Mouse (Mus musculus): Measurements from ENCODE around the gene Npy2r. TPM values are rescaled to one million over a fixed set of nuclear protein-coding genes. Genes with fewer than 3 reads are reported as not detected.

Gene Npy2r
- 2.4 and 3.2 TPM in 2 replicates for polyA plus RNA-seq (2015; fragmentation: Nextera tagmentation; extraction: Ambion mirVana)

DNA sequence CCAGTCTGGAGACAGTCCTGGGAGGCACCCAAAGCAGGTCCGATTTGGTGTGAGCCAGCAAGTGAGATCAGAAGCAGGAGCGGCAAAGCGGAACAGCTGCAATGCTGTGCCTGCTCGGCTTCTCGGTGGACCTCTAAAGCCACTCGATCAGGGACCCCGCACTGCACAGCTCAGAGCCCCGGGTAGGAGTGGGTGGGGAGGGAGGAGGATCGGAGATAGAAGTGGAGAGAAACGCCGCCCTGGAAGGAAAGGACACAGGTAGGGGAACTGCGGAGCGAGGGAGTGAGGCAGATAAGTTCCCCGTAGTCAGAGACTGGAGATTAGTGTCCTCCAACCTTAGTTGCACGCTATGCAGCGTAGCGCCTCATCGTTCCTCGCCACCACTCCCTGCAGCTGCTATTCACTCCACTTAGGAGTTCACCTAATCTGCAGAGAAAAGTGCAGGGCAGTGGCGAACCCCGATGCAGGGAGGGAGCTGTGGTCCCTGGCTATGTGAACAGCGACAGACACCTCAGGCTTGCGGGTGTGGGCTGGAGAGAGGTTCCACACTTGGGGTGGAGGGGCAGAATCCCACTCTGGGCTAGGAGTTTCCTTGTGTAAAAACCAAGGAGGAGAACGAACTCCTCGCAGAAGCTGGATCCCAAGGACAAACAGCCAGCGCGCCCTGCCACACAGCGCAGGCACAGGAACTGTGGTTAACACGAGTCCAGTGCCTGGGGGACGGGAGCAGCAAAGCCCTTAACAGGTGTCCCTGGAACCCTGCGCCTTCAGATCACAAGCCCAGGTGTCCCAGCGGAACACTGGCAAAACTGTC, at the start of gene Npy2r:
TSS of gene Npy2r (minus strand) at position 177 of the 814 bp plus-strand sequence.
- Histone ChIP-seq H3K27me3 (peaks cover 9% of the 10 kb centered on the region; the same call in 1 of the 2 replicates), H3K4me1 (peaks cover 9% of the 10 kb centered on the region), H3K9ac (peak within 1 kb of the TSS; percentile 35), H3K27ac (peak within 1 kb of the TSS; percentile 38; the same call in 1 of the 2 replicates), H3K36me3 (no peaks in the 10 kb centered on the region), H3K9me3 (no peaks in the 10 kb centered on the region), H3K4me3 (peak within 1 kb of the TSS; percentile 45), H3K4me2 (peak within 1 kb of the TSS; percentile 77)
- ATAC-seq (ENCODE audit: insufficient number of reproducible peaks, low FRiP score, low TSS enrichment, low read depth): peak; percentile 41; the same call in 1 of the 2 replicates
- under 1% methylated on average over 32 of the region's 32 CpGs for whole genome bisulfite sequencing

DNA sequence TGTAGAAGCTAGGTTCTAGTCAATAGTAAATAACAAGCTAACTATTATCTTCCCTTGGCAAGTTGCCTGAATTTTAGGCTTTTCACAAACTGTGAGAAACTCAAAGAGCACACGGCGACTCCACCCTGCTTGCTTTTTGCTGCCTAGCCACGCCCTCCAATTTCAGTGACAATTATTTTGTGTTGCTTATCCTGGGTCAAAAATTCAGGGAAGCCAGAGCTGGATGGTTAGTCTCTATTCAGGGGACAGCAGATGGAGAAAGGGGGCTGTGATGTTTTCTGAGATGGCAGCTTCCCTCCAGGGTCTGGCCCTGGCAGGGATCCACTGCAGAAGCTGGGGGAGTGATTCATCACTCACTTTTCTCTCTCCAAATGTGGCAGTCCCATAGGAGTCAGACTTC, 9.9 kb upstream of the Npy2r start:
- H3K27ac ChIP-seq: no peak overlapping the region
- H3K4me2 ChIP-seq: no peak overlapping the region
- H3K9me3 ChIP-seq: no peaks in the 10 kb centered on the region
- H3K9ac ChIP-seq: no peak overlapping the region
- H3K27me3 ChIP-seq: no peaks in the 10 kb centered on the region
- no peaks in the 10 kb centered on the region for H3K36me3 ChIP-seq
- 0 out of 2 replicates have a peak, but pooled peaks cover 2% of the 10 kb centered on the region for H3K4me1 ChIP-seq
- H3K4me3 ChIP-seq: no peak overlapping the region
- no peak for ATAC-seq (ENCODE audit: insufficient number of reproducible peaks, low FRiP score, low TSS enrichment, low read depth)
- WGBS: 61% methylated on average over 3 of the region's 3 CpGs

DNA sequence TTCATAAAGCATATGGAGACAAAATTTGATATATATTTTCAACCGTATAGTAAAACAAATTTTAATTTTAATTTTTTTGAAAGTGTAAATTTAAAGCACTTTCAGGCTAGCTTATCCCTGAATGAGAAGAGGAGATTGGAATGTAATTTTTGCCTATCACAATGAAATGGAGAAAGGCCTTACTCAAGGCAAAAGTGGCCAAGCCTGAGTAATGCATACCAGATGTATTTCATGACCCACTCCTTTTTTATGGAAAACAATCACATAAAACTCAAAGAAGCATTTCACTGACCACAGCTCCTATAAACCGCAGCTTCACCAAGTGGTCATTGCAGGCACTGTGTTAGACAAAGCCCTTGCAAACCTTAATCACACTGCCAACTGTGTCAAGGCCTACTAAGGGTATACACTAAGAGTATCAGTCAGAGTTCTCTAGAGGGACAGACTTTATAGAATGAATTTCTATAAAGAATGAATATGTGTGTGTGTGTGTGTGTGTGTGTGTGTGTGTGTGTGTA, 8.5 kb upstream of the Npy2r start:
- WGBS: 45% methylated on average over 2 of the region's 2 CpGs
- H3K36me3 ChIP-seq: no peaks in the 10 kb centered on the region

DNA sequence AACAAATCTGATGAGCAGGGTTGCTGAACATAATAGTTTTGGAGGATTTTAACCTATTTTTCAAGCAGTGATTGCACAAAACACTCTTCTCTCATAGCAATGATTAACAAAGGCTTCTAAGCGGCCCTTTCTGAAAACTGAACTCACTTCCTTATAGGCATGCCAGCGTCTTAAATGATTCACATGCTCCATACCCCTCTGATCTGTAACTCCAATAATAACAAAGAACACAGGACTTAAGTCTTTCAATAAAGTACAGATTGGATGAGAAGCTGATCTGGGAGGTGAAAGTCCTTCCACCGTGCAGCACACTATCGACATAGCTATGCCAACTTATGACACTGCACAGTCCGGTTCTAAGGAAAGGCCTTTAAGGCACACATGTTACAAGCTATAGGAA, 2.0 kb upstream of the Npy2r start:
- Histone ChIP-seq H3K4me2 (no peak overlapping the region), H3K9ac (no peak overlapping the region), H3K4me1 (peaks cover 12% of the 10 kb centered on the region), H3K27me3 (peaks cover 9% of the 10 kb centered on the region; the same call in 1 of the 2 replicates), H3K9me3 (no peaks in the 10 kb centered on the region), H3K4me3 (no peak overlapping the region), H3K36me3 (no peaks in the 10 kb centered on the region), H3K27ac (no peak overlapping the region)
- no peak for ATAC-seq (ENCODE audit: insufficient number of reproducible peaks, low FRiP score, low TSS enrichment, low read depth)
- WGBS: 77% methylated on average over 5 of the region's 5 CpGs

More for the DNA sequence above, 8.5 kb upstream of the Npy2r start:
- H3K9ac ChIP-seq: no peak overlapping the region
- ATAC-seq (ENCODE audit: insufficient number of reproducible peaks, low FRiP score, low TSS enrichment, low read depth): no peak
- H3K9me3 ChIP-seq: no peaks in the 10 kb centered on the region
- H3K4me3 ChIP-seq: no peak overlapping the region
- 0 out of 2 replicates have a peak, but pooled peaks cover 2% of the 10 kb centered on the region for H3K4me1 ChIP-seq
- H3K27me3 ChIP-seq: no peaks in the 10 kb centered on the region
- no peak overlapping the region for H3K4me2 ChIP-seq
- H3K27ac ChIP-seq: no peak overlapping the region

DNA sequence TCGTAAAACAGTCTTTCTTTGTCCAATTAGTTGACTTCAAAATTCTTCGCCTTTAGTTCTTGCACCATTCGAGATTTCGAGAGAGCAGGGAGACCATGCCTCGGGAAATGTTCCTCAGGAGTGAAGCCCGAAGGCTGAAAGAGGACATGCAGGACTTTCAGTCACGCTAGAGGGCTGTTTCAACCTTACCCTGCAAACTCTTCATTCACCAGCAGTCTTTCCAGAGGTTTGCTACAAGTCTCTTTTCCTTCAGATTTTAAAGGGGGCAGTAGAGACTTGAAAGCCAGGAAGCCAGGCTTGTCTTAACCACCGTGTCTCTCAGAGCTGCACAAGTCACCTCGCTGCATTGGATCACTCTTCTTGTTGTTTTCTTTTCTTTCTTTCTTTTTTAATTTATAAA, 869 bp upstream of the Npy2r start:
- H3K4me1 ChIP-seq: peaks cover 9% of the 10 kb centered on the region
- peak overlapping the region; percentile 45 for H3K4me3 ChIP-seq
- no peak overlapping the region for H3K9ac ChIP-seq
- no peak overlapping the region for H3K27ac ChIP-seq
- no peak for ATAC-seq (ENCODE audit: insufficient number of reproducible peaks, low FRiP score, low TSS enrichment, low read depth)
- H3K36me3 ChIP-seq: no peaks in the 10 kb centered on the region
- peaks cover 9% of the 10 kb centered on the region; the same call in 1 of the 2 replicates for H3K27me3 ChIP-seq
- 3% methylated on average over 9 of the region's 9 CpGs for WGBS
- peak overlapping the region; percentile 77 for H3K4me2 ChIP-seq
- H3K9me3 ChIP-seq: no peaks in the 10 kb centered on the region

DNA sequence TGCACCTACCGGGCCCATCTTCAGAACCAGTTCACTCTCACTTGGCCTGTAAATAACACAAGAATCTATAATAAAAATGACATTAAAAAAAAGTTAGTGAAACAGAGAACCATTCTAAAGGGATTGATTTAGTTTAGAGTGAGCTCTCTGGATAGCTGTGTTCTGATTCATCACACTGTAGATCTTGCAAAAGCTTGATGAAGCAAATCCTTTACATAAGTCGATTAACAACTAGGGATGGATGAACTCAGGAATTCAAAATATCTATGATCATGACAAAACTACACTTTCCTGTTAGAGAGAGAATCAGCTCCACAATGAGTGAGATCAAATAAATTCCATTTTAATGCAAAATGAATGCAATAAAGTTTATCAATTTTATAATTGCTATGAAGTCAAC, 6.4 kb downstream of the Npy2r start:
- Histone ChIP-seq H3K27me3 (no peaks in the 10 kb centered on the region), H3K4me3 (no peak overlapping the region), H3K4me2 (no peak overlapping the region), H3K36me3 (no peaks in the 10 kb centered on the region), H3K9me3 (no peaks in the 10 kb centered on the region), H3K9ac (no peak overlapping the region), H3K27ac (no peak overlapping the region), H3K4me1 (no peaks in the 10 kb centered on the region)
- no peak for ATAC-seq (ENCODE audit: insufficient number of reproducible peaks, low FRiP score, low TSS enrichment, low read depth)
- WGBS: 89% methylated on average over 2 of the region's 2 CpGs

DNA sequence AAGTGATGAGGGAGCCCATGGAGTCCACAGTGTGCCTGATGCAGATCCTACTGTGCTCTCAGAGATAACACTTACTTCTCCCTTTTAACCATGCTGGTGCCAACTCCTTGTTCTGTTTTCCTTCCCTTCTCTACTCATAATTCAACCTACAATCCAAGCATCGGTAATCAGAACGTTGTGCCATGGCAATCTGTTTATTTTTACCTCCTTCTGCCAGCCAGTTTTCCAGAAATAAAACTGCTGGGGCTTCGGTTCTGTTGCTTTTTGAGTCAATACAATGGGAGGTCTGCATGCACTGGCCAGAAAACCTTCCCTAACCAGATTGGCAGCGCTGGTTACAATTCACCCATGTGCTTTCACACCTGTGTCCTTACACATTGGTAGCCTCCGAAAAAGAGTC, 7.9 kb downstream of the Npy2r start:
- H3K4me3 ChIP-seq: no peak overlapping the region
- H3K27ac ChIP-seq: no peak overlapping the region
- H3K4me1 ChIP-seq: no peaks in the 10 kb centered on the region
- no peaks in the 10 kb centered on the region for H3K9me3 ChIP-seq
- H3K9ac ChIP-seq: no peak overlapping the region
- no peaks in the 10 kb centered on the region for H3K36me3 ChIP-seq
- 83% methylated on average over 5 of the region's 5 CpGs for WGBS
- H3K27me3 ChIP-seq: no peaks in the 10 kb centered on the region
- ATAC-seq (ENCODE audit: insufficient number of reproducible peaks, low FRiP score, low TSS enrichment, low read depth): no peak
- no peak overlapping the region for H3K4me2 ChIP-seq

DNA sequence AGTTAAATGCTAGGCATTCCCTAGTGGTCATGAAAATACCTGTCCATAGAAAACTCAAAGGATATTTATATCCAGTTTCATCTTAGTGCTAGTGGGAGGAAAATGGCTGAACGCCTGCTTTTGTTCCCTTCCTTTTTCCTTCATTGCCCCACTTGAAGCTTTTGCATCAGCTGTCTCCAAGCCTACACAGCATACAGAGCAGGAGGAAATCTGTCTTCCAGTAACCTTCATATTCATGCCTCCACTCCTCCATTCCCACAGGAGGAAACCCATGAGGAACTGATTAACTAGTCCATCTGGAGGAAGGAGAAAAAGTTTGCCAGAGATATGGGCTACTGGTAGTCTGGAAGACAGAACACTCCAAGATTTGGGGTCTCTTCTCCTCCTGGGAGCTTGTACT, 23.1 kb downstream of the Npy2r start:
- Histone ChIP-seq H3K27me3 (no peaks in the 10 kb centered on the region), H3K4me1 (no peaks in the 10 kb centered on the region), H3K4me3 (no peak overlapping the region), H3K9me3 (no peaks in the 10 kb centered on the region), H3K4me2 (no peak overlapping the region), H3K36me3 (no peaks in the 10 kb centered on the region), H3K9ac (no peak overlapping the region), H3K27ac (no peak overlapping the region)
- WGBS: 77% methylated on average over 1 of the region's 1 CpGs
- no peak for ATAC-seq (ENCODE audit: insufficient number of reproducible peaks, low FRiP score, low TSS enrichment, low read depth)

DNA sequence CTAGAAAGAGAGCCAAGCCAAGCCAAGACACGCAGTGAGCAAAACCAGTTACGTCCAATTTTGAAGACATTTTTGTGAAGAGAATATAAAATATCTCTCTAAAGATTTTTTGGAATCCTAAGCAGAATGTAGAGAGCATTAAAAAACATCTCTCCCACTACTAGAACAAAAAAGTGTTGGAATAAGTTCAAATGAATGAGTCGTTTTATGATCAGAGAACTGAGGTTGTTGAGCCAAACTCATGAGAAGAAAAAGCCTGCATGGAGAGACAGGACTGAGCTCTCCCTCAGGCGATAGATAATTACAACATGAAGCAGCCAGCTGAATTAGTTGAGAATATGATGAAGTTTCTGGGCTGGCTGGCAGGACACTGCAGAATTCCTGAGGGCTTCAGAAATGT, 49.9 kb downstream of the Npy2r start:
- Histone ChIP-seq H3K9ac (no peak overlapping the region), H3K4me1 (peaks cover 6% of the 10 kb centered on the region; the same call in 1 of the 2 replicates), H3K4me2 (no peak overlapping the region), H3K27me3 (no peaks in the 10 kb centered on the region), H3K4me3 (no peak overlapping the region), H3K27ac (no peak overlapping the region), H3K9me3 (no peaks in the 10 kb centered on the region), H3K36me3 (no peaks in the 10 kb centered on the region)
- no peak for ATAC-seq (ENCODE audit: insufficient number of reproducible peaks, low FRiP score, low TSS enrichment, low read depth)
- WGBS: 41% methylated on average over 4 of the region's 4 CpGs

Other genes starting within 250 kb of the Npy2r start
- gene Map9, start 190.0 kb downstream of the Npy2r start, polyA plus RNA-seq (2015; fragmentation: Nextera tagmentation; extraction: Ambion mirVana): 7.9 and 8.0 TPM in 2 replicates

All from limb, embryonic 15.5 days (tissue).